Mouse (Mus musculus) frontal cortex, postnatal 36 days (tissue): ENCODE data around the gene Gtf3c5.

Experiments used
- DNase-seq, 2 experiments: peaks; one replicate each; pipeline ENCODE4 v3.0.0; 2022; ENCODE audit warnings: low spot score in 2 of 2

The Gtf3c5 gene

DNA sequence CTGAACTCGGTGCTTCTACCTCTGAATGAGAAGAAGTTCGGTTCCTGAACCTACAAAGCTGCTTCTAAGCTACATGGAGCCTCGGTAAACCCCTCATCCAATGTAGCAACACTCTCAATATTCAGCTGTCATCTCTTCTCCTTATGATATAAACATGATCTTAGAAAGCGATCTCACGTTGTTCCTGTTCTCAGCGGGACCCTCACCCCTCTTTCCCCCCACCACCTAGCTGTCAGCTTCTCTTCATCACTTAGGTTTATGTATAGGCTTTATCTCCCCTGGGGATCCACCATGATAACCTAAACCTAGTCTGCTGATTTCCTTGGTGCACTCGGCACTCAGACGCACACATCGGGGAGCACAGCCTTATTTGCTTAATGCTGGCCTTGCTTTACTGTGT lies at the start of gene Gtf3c5:
Gtf3c5 (minus strand) TSS at position 101 of the 400 bp plus-strand sequence.
- DNase-seq: no peak

DNA sequence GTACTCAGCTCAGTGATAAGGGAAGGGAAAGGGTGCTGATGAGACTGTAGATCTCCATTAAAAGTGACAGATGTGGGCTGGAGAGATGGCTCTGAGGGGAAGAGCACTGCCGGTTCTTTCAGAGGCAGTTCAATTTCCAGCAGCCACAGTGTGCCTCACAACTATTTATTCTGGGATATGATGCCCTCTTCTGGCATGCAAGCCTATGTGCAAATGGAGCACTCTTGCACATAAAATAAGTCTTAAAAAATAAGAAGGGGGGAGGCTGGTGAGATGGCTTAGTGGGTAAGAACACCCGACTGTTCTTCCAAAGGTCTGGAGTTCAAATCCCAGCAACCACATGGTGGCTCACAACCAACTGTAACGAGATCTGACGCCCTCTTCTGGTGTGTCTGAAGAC lies 49.6 kb upstream of the Gtf3c5 start:
- no peak for DNase-seq

DNA sequence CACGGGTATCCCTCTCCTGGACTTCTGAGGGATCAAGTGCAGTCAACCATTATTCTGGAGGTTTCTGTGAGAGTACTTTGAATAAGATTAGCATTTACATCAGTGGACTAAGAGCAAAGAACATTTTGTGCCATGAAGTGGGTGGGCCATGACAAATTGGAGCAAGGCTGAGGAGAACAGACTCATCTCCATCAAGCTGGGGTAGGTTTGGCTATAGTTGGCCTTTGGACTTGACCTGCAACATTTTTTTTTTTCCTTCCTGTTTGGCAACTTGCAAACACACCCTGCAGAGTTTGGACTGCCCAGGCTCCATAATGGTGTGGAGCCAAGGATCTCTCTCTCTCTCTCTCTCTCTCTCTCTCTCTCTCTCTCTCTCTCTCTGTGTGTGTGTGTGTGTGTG lies 49.1 kb upstream of the Gtf3c5 start:
- DNase-seq: no peak

- DNase-seq: no peak
Observed at GRCm38 (mm10) chr2:28629911-28630381, 46.4 kb upstream of the Gtf3c5 start.

DNA sequence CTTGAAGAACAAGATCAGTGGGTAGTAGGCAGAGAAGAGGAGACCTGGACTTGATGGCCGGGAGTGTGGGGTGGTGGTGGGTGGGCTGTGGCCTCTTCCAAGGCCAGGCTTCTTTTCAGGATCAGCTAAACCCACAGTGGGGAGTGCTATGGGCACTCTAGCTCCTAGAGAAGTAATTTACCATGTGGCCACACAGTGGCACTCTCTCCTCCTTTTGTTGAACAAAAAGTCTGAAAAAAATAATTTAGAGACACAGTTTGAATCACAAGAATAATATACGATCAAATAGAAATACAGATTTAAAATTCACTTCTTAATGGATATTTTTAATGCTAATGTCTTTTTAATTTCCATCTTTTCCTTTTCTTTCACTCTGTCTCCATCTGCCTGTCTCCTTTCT lies 44.5 kb upstream of the Gtf3c5 start:
- no peak for DNase-seq

DNA sequence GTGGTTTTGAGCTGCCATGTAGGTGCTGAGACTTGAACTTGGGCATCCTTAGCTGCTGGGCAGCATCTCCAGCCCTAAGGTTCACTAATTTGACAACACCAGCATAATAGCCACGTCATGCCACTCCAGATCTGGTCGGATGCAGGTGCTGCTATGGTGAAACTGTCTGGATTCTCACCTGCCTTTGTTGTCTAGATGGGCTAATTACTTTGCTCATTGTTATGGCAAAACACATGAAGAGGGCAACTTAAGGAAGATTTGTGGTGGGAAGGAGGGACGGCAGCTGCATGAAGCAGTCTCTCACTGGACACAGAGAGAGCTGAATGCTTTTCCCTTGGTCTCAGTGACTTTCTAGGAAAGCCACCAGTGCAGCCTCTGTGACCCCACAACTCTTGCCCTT lies 42.5 kb upstream of the Gtf3c5 start:
- DNase-seq: no peak

GRCm38 (mm10) chr2:28624870-28625269 lies 41.3 kb upstream of the Gtf3c5 start:
- DNase-seq: no peak

GRCm38 (mm10) chr2:28622521-28623124 lies 39.1 kb upstream of the Gtf3c5 start:
- DNase-seq: no peak

DNA sequence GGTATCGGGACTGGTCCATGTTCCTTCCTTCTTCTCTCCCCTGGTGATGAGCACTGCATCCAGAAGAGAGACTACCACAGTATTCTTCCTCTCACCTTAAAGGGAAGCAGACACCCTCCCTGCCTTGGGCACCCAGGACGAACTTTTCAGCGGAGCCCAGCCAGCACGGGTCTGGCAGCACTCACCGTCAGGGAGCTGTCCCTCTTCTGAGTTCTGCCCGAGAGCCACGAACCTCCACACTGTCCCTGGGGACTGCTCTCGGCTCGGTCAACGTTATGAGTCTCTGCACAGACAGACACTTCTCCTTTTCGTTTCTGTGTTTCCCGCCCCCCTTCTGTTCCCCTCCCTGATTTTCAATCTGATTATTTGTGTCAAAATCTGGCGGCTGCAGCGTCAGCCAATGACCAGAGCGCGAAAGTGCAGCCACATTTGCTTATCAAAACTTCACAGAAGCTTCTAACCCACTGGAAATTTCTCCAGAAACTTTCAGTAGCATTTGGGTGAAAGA lies 38.2 kb upstream of the Gtf3c5 start, which contains the start of gene Gfi1b:
Gfi1b (minus strand) TSS at position 319 of the 508 bp plus-strand sequence.
- no peak for DNase-seq

DNA sequence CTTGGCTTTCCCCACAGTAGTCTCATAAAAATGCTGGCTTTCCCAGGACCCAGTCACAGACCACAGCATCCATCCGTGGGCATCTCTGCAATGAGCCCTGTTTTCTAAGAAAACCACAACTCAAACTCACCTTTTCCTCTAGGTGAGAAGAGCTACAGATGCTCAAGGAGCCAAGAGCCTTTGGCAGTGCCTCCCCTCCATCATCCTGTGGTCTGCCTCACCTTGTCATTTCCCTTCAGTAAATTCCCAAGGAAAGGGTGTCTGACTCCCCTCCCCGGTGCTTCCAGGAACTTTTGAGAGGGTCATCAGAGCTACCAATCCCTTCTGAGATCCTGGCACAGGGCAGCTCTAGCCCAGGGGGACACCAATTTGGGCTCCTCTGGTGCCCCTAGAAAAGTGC lies 37.6 kb upstream of the Gtf3c5 start:
- no peak for DNase-seq

DNA sequence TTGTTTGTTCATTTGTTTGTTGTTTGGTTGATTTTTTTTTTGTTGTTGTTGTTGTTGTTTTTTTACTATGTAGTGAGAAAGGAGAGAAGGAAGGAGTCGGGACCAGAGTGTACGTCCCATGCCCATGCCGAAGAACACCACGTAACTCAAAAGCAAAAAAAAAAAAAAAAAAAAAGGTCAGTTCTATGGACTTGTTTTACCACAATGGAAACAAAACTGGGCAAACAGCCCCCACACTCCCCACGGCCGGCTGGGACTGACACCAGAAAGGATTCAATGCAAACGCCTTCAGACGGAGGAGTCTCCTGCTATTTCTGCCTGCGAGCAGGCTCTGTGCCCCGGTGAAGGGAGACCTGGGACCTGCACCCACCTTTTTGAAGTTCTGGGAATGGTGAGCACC lies 37.0 kb upstream of the Gtf3c5 start:
- DNase-seq: no peak

DNA sequence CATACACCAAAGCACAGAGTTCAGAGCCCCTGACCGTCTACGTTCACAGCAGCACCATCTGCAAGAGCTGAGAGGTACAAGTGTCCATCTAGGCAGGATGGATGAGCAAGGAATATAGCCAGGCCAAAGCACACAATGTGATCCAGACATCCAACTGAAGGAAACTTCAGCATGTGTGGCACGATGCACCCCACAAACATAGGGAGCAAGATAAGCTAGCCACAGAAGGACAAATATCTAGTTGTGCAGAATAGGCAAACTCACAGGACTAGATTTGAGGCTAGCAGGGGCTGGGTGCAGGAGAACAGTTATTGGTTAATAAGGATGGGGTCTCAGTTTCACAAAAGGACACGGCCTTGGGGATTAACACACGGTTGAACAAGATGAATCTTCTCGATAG lies 35.8 kb upstream of the Gtf3c5 start:
- DNase-seq: no peak

- DNase-seq: no peak
Observed at GRCm38 (mm10) chr2:28618777-28619336, 35.3 kb upstream of the Gtf3c5 start.

DNA sequence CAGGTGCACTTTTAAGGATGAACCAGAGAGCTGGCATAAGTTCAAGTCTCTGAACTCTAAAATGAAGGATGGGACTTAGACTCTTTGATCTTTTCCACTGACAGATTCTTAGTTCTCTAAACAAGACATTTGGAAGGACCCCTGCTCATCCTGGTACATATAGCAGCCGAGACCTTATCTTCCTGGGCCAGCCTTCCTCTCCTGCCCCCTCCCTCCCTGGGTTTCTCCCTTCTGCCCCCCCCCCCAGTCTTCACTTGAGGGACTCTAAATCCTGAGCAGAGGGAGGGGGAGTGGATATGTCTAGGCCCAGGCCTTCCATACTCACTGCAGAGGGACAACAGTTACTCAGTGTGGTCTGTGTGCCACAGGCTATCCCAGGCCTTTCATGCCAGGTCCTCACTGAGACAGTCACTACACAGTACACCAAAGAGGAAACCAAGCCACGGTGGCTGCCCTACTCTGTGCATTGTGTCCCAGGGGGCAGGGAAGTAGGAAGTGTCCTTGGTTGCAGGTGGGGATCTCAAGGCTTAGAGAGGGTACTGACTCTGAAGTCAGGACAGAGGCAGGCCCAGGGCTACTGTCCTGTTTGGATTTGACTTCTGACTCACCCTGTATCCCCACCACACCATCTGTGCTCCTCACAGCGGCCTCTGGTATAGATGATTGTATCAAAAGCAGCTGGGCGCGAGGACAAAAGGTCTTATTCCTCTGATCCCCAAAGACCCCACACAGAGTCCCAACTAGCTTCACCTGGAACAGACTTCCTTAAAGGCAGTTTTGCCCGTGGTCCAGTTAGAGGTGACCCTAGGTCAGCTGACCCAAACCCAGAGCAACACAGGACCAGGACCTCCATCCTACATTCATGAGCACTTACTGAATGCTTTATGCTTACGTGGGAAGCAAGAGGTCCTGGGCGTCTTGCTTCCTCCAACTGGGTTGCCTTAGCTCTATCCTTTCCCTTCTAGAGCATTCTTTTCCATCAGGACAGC lies 34.2 kb upstream of the Gtf3c5 start:
- no peak for DNase-seq

DNA sequence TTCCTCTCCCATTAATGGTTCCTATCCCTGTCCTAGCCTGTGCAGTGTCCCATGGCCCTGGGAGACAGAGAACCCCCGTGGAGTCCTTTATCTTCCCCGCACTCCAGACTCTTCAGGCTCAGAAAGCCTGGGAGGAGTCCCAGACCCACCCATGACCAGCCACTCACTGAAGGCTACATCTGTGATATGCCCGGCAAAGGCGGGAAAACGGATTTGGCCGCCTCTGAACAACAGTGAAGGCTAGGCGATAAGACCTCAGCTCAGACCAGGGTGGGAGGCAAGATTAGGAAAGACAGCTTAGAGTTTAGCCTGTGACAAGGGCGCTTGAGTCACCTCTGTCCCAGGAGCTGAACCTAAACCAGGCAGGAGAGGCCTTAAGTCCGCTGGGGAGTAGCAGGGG lies 33.3 kb upstream of the Gtf3c5 start:
- no peak for DNase-seq

DNA sequence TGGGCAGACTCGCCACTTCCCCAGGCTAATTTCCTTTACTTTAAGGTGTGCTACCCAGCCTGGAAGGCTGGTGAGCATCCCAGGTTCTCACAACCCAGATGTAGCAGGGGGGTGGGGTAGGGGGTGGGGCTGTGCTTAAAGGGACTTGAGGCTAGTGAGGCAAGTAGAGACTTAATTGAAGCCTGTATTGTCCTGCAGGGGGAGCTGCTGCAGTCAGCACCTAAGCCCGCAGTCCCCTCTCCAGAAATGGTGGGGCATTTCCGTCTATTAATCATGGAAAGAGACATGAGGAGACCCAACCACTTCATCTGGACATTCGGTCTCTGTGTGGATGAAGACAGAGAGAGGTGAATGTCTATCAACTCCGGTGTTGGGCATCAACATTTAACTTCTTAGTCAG lies 32.8 kb upstream of the Gtf3c5 start:
- DNase-seq: no peak

DNA sequence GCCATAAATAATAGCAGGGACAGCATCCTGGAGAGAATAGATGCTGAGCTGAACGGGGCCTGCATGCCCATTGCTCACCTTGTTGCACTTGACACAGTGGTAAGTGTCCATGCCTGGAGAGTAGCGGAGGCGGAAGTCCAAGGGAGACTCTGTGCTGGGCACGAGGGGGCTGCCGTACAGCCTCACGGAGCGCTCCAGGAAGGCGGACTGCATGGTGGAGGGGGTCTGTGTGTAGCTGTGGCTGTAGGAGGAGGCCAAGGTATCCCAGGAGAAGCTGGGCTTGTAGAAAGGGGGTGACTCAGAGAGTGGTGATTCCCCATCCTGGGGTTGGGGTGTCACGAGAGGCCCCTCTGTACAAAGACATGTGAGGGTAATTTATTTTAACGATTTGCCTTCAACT lies 30.0 kb upstream of the Gtf3c5 start:
- DNase-seq: no peak

DNA sequence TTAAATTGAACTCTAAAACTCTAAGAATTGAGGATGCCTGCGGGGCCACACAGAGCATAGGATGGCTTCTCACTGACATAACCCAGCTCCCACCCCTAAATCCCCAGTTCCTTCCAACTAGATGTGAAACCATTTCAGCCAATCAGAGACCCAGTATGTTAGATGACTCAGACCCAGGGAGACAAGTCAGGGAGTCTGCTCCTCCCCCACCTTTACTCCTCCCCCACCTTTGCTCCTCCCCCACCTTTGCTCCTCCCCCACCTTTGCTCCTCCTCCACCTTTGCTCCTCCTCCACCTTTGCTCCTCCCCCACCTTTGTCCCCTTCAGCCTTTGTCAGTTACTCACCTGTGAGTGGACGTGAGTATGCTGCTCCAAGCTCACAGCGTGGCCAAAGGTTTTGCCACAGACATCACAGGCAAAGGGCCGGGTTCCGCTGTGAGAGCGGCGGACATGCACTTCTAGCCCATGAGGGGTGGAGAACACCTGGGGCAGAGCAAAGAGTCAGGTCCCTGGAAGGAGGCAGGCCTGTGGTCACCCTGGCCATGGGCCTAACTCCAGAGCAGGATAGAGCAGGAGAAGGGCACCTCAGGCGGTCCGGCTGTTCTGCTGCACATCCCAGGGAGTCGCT lies 29.0 kb upstream of the Gtf3c5 start:
- DNase-seq: no peak

DNA sequence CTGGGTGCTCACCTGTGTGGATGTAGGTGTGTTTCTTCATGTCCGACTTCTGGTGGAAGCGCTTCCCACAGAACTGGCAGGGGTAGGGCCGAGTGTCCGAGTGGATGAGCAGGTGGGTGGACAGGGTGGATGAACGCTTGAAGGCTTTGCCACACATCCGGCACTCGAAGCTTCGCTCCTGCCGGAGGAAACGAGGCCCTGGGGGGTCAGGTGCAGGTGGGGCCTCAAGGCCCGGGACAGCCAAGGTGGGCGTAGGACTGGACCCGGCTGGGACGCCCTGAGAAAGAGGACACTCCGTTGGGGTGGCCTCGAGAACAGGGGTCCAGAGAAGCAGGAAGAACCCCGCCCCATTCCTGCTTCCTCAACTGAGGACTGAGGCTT lies 27.8 kb upstream of the Gtf3c5 start:
- DNase-seq: no peak

GRCm38 (mm10) chr2:28610716-28611406 lies 27.3 kb upstream of the Gtf3c5 start:
- DNase-seq: no peak

DNA sequence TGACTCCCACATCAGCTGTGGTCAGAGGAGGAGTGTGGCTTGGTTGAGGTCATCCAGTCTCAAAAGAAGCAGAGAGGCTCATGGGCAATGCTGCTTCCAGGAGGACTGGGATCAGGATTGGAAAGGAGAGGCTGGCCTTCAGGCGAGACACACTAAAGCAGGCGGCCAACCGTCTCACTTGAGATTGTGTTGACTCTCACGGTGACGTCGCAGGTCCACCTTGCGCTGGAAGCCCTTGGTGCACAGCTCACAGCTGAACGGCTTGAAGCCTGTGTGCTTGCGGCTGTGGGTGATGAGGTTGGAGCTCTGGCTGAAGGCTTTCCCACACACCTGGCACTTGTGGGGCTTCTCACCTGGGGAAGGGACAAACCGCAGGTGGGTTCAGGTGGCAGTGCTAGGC lies 26.3 kb upstream of the Gtf3c5 start:
- no peak for DNase-seq
